Mouse (Mus musculus) heart, embryonic 14.5 days (tissue): Measurements from ENCODE around the gene Tmprss15. TPM values are rescaled to one million over a fixed set of nuclear protein-coding genes. Genes with fewer than 3 reads are reported as not detected.

Experiments used
- polyA plus RNA-seq: library from polyadenylated mRNA; unstranded; fragments of >200 nt; fragmentation: Nextera tagmentation; extraction: Ambion mirVana; gene quantifications from 2 replicates; pipeline ENCODE4 v1.2.1, GENCODE M21; 2014

Tmprss15 gene
- polyA plus RNA-seq, 1 experiment from 2014 or later: not detected

Other genes with a start within 250 kb of the Tmprss15 start
- 1.0 TPM in 1 of 2 replicates, not detected in the other for gene Chodl, start 160.1 kb downstream of the Tmprss15 start, polyA plus RNA-seq